Mouse (Mus musculus): ENCODE measurements around the gene Wwox.

DNA sequence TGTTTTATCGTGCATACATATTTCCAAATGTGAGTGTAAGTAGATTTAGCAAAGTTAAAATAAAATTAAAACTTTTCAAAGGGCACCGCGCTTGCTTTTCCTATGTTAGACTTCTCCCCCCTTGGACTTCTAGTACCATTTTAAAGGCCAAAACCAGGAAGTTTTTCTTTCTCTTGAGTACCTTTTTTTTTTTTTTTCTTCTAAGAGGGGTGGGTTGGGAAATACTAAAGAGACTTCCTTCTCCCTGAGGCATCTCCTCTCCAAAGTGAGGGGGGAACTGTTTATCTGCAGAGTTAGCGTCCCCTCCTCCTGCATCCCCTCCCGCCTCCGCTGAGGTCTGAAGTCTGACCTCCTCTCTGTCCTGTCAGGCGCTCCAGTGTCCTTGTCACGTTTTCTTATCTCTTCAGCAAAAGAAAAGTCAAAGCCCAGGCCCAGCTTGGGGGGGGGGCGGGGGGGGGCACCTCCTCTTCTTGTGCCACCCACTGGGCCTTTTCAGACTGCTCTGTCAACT is 437.3 kb downstream of the Wwox start:
- TF ChIP-seq CTCF (IDR thresholded peaks at IDR 0.05) (no peak), EP300 (IDR thresholded peaks at IDR 0.05) (peak; percentile 28; the same call in 1 of the 2 replicates)

Measured in lung, postnatal 0 days (tissue).